Mouse (Mus musculus) intestine, embryonic 14.5 days (tissue): Measurements from ENCODE around the gene Sfrp2. TPM values are rescaled to one million over a fixed set of nuclear protein-coding genes. Genes with fewer than 3 reads are reported as not detected.
A peak's percentile ranks its signal among the peaks of the same experiment; 100 is the strongest.

Experiments
- ATAC-seq: fragments of 200-750 bp; cut with Nextera tagmentation; replicated peaks from 2 replicates; pipeline ENCODE4 v1.8.0; 2017; ENCODE audit warnings: low read depth, moderate number of reproducible peaks, moderate TSS enrichment, moderate library complexity; ENCODE audit not compliant: low FRiP score, low TSS enrichment
- DNase-seq: peaks from one replicate; pipeline ENCODE4 v3.0.0-alpha.2; 2018; ENCODE audit warnings: low spot score
- H3K27ac ChIP-seq: fragments of 300-500 bp; sonication (generic); 2 replicates; pipeline ENCODE4 v1.5.1; 2014; ENCODE audit warnings: low read depth, mild to moderate bottlenecking, control low read depth
- H3K27me3 ChIP-seq: fragments of 300-500 bp; sonication (generic); replicated peaks from 2 replicates; pipeline ENCODE4 v1.6.1; 2014; ENCODE audit warnings: low read length, control low read depth; ENCODE audit not compliant: control insufficient read depth, insufficient read depth
- H3K36me3 ChIP-seq: fragments of 300-500 bp; sonication (generic); 2 replicates; pipeline ENCODE4 v1.6.1; 2014; ENCODE audit warnings: low read length, control low read depth; ENCODE audit not compliant: control insufficient read depth, insufficient read depth
- H3K4me1 ChIP-seq: fragments of 300-500 bp; sonication (generic); replicated peaks from 2 replicates; pipeline ENCODE4 v1.6.1; 2014; ENCODE audit warnings: low read length, control low read depth, mixed read lengths; ENCODE audit not compliant: control insufficient read depth, insufficient read depth
- H3K4me2 ChIP-seq: fragments of 300-500 bp; sonication (generic); 2 replicates; pipeline ENCODE4 v1.6.1; 2014; ENCODE audit warnings: low read length
- H3K4me3 ChIP-seq: fragments of 300-500 bp; sonication (generic); 2 replicates; pipeline ENCODE4 v1.5.1; 2014; ENCODE audit warnings: low read depth, low read length, control low read depth, mixed read lengths
- H3K9ac ChIP-seq: fragments of 300-500 bp; sonication (generic); 2 replicates; pipeline ENCODE4 v1.6.1; 2014; ENCODE audit warnings: mild to moderate bottlenecking, low read length
- H3K9me3 ChIP-seq: fragments of 300-500 bp; sonication (generic); 2 replicates; pipeline ENCODE4 v1.6.1; 2016; ENCODE audit warnings: low read length, control low read depth; ENCODE audit not compliant: control insufficient read depth
- WGBS: fragments of 180-500 bp; shearing (Covaris S2); extraction: QIAGEN DNeasy Blood & Tissue Kit; methylation state at CpG from one replicate; pipeline ENCODE4 v1.1.7; 2014; 5-methylcytosine and 5-hydroxymethylcytosine counted together
- polyA plus RNA-seq: library from polyadenylated mRNA; unstranded; fragments of >200 nt; fragmentation: Nextera tagmentation; extraction: Ambion mirVana; gene quantifications from 2 replicates; pipeline ENCODE4 v1.2.1, GENCODE M21; 2014

The Sfrp2 gene
- polyA plus RNA-seq, 1 experiment from 2014 or later: 102 TPM

GRCm38 (mm10) chr3:83766726-83767070, 577 bp downstream of the Sfrp2 start:
- peak; percentile 25; the same call in 1 of the 2 replicates for ATAC-seq
- H3K9ac ChIP-seq: peak overlapping the region; percentile 56
- 1% methylated on average over 25 of the region's 25 CpGs for whole genome bisulfite sequencing
- peak overlapping the region; percentile 93 for H3K4me2 ChIP-seq
- H3K27me3 ChIP-seq: peaks cover 27% of the 10 kb centered on the region
- DNase-seq: no peak
- H3K36me3 ChIP-seq: peaks cover 9% of the 10 kb centered on the region; the same call in 1 of the 2 replicates
- H3K27ac ChIP-seq: peak overlapping the region; percentile 54; the same call in 1 of the 2 replicates
- H3K4me3 ChIP-seq: peak overlapping the region; percentile 51
- H3K9me3 ChIP-seq: no peaks in the 10 kb centered on the region
- peaks cover 17% of the 10 kb centered on the region; the same call in 1 of the 2 replicates for H3K4me1 ChIP-seq

GRCm38 (mm10) chr3:83767121-83767520, 1.0 kb downstream of the Sfrp2 start:
- WGBS: 10% methylated on average over 10 of the region's 10 CpGs
- Histone ChIP-seq H3K9ac (peak overlapping the region; percentile 56), H3K4me2 (peak overlapping the region; percentile 93), H3K9me3 (no peaks in the 10 kb centered on the region), H3K4me1 (peaks cover 17% of the 10 kb centered on the region; the same call in 1 of the 2 replicates), H3K4me3 (peak overlapping the region; percentile 51), H3K27ac (no peak overlapping the region), H3K36me3 (peaks cover 10% of the 10 kb centered on the region; the same call in 1 of the 2 replicates), H3K27me3 (peaks cover 27% of the 10 kb centered on the region)
- DNase-seq: no peak
- no peak for ATAC-seq

GRCm38 (mm10) chr3:83768293-83769035, 2.3 kb downstream of the Sfrp2 start:
- H3K4me2 ChIP-seq: peak overlapping the region; percentile 93
- WGBS: 40% methylated on average over 11 of the region's 11 CpGs
- peak overlapping the region; percentile 21 for H3K4me3 ChIP-seq
- no peaks in the 10 kb centered on the region for H3K9me3 ChIP-seq
- H3K4me1 ChIP-seq: peaks cover 17% of the 10 kb centered on the region; the same call in 1 of the 2 replicates
- ATAC-seq: no peak
- H3K9ac ChIP-seq: 0 out of 2 replicates have a peak overlapping the region, but pooled peaks have one; percentile 7
- H3K27me3 ChIP-seq: peaks cover 17% of the 10 kb centered on the region
- peaks cover 15% of the 10 kb centered on the region; the same call in 1 of the 2 replicates for H3K36me3 ChIP-seq
- no peak for DNase-seq
- H3K27ac ChIP-seq: no peak overlapping the region

- H3K4me2 ChIP-seq: peak overlapping the region; percentile 93
- DNase-seq: no peak
- no peak for ATAC-seq
- no peaks in the 10 kb centered on the region for H3K9me3 ChIP-seq
- H3K27me3 ChIP-seq: peaks cover 17% of the 10 kb centered on the region
- peak overlapping the region; percentile 21; the same call in 1 of the 2 replicates for H3K4me3 ChIP-seq
- peaks cover 17% of the 10 kb centered on the region; the same call in 1 of the 2 replicates for H3K4me1 ChIP-seq
- 0 out of 2 replicates have a peak overlapping the region, but pooled peaks have one; percentile 7 for H3K9ac ChIP-seq
- peaks cover 15% of the 10 kb centered on the region; the same call in 1 of the 2 replicates for H3K36me3 ChIP-seq
- 38% methylated on average over 10 of the region's 10 CpGs for WGBS
- H3K27ac ChIP-seq: no peak overlapping the region
These were observed 2.9 kb downstream of the Sfrp2 start for GRCm38 (mm10) chr3:83769036-83769410.

GRCm38 (mm10) chr3:83771160-83771869, 5.2 kb downstream of the Sfrp2 start:
- Histone ChIP-seq H3K9ac (no peak overlapping the region), H3K27ac (no peak overlapping the region), H3K4me1 (no peaks in the 10 kb centered on the region; the same call in 1 of the 2 replicates), H3K9me3 (no peaks in the 10 kb centered on the region), H3K36me3 (peaks cover 15% of the 10 kb centered on the region; the same call in 1 of the 2 replicates), H3K4me2 (no peak overlapping the region), H3K4me3 (no peak overlapping the region), H3K27me3 (peaks cover 17% of the 10 kb centered on the region)
- ATAC-seq (no peak), DNase-seq (no peak)
- 94% methylated on average over 10 of the region's 10 CpGs for WGBS

- no peak overlapping the region for H3K4me3 ChIP-seq
- ATAC-seq: no peak
- no peaks in the 10 kb centered on the region for H3K9me3 ChIP-seq
- no peak overlapping the region for H3K27ac ChIP-seq
- no peak overlapping the region for H3K4me2 ChIP-seq
- peaks cover 5% of the 10 kb centered on the region; the same call in 1 of the 2 replicates for H3K27me3 ChIP-seq
- no peak overlapping the region for H3K9ac ChIP-seq
- H3K4me1 ChIP-seq: no peaks in the 10 kb centered on the region
- WGBS: 93% methylated on average over 18 of the region's 18 CpGs
- DNase-seq: no peak
- peaks cover 15% of the 10 kb centered on the region; the same call in 1 of the 2 replicates for H3K36me3 ChIP-seq
These were observed 7.2 kb downstream of the Sfrp2 start for GRCm38 (mm10) chr3:83773281-83773680.

GRCm38 (mm10) chr3:83775403-83775802, 9.3 kb downstream of the Sfrp2 start:
- no peaks in the 10 kb centered on the region for H3K9me3 ChIP-seq
- ATAC-seq (no peak), DNase-seq (no peak)

GRCm38 (mm10) chr3:83781460-83782222, 15.5 kb downstream of the Sfrp2 start:
- WGBS: 82% methylated on average over 10 of the region's 10 CpGs
- H3K4me3 ChIP-seq: no peak overlapping the region
- no peak overlapping the region for H3K4me2 ChIP-seq
- no peak overlapping the region for H3K27ac ChIP-seq
- no peaks in the 10 kb centered on the region for H3K36me3 ChIP-seq
- peaks cover 17% of the 10 kb centered on the region for H3K4me1 ChIP-seq
- no peaks in the 10 kb centered on the region for H3K9me3 ChIP-seq
- ATAC-seq (no peak), DNase-seq (no peak)
- no peaks in the 10 kb centered on the region for H3K27me3 ChIP-seq
- H3K9ac ChIP-seq: no peak overlapping the region

More at GRCm38 (mm10) chr3:83775403-83775802, 9.3 kb downstream of the Sfrp2 start:
- no peaks in the 10 kb centered on the region for H3K4me1 ChIP-seq
- no peak overlapping the region for H3K9ac ChIP-seq
- no peak overlapping the region for H3K27ac ChIP-seq
- peaks cover 15% of the 10 kb centered on the region; the same call in 1 of the 2 replicates for H3K36me3 ChIP-seq
- no peaks in the 10 kb centered on the region for H3K27me3 ChIP-seq
- no peak overlapping the region for H3K4me2 ChIP-seq
- 80% methylated on average over 9 of the region's 9 CpGs for WGBS
- H3K4me3 ChIP-seq: no peak overlapping the region
